Comparison of ENCODE assay signal across 8 mouse cellular contexts in genomic region chr17:42875571-42876000, GRCm38 (mm10). TPM values are rescaled to one million over a fixed set of nuclear protein-coding genes. Genes with fewer than 3 reads are reported as not detected.
DNase-seq lines count a peak whose midpoint lies in the region; ATAC-seq and TF ChIP-seq lines count a peak whose summit lies in the region.

No protein-coding gene starts in this region.

- 0% methylated on average over 17 of the region's 17 CpGs for WGBS in intestine, postnatal 0 days
- under 1% methylated on average over 17 of the region's 17 CpGs for WGBS in liver, embryonic 12.5 days (ENCODE audit: insufficient replicate concordance)
- WGBS in neural tube, embryonic 11.5 days: 0% methylated on average over 17 of the region's 17 CpGs

- peaks cover 3% of the 10 kb centered on the region; the same call in 1 of the 2 replicates for H3K4me1 ChIP-seq in intestine, postnatal 0 days (replicated peaks; ENCODE audit: control insufficient read depth, insufficient read depth, low read length)
- peaks cover 42% of the 10 kb centered on the region for H3K4me1 ChIP-seq in liver, embryonic 12.5 days
- H3K4me1 ChIP-seq in neural tube, embryonic 11.5 days (ENCODE audit: control insufficient read depth, insufficient read depth, low read length): peaks cover 4% of the 10 kb centered on the region; the same call in 1 of the 2 replicates

- peak; percentile 61 for TF ChIP-seq CTCF in intestine, postnatal 0 days (IDR thresholded peaks at IDR 0.05; ENCODE audit: low read depth)

- peak overlapping the region; percentile 85 for H3K4me2 ChIP-seq in intestine, postnatal 0 days (replicated peaks; ENCODE audit: low read depth)
- H3K4me2 ChIP-seq in liver, embryonic 12.5 days: peak overlapping the region; percentile 95
- peak overlapping the region; percentile 77 for H3K4me2 ChIP-seq in neural tube, embryonic 11.5 days (ENCODE audit: low read depth)

- peak overlapping the region; percentile 75 for H3K4me3 ChIP-seq in intestine, postnatal 0 days (ENCODE audit: low read depth, low read length)
- peak overlapping the region; percentile 92 for H3K4me3 ChIP-seq in liver, embryonic 12.5 days
- peak overlapping the region; percentile 80 for H3K4me3 ChIP-seq in neural tube, embryonic 11.5 days (ENCODE audit: low read depth, low read length)

- H3K27me3 ChIP-seq in intestine, postnatal 0 days (replicated peaks; ENCODE audit: control insufficient read depth, insufficient read depth, low read length): no peaks in the 10 kb centered on the region
- H3K27me3 ChIP-seq in liver, embryonic 12.5 days (replicated peaks): no peaks in the 10 kb centered on the region
- H3K27me3 ChIP-seq in neural tube, embryonic 11.5 days (ENCODE audit: control insufficient read depth, insufficient read depth, low read length): no peaks in the 10 kb centered on the region

- peak; percentile 46 for ATAC-seq in intestine, postnatal 0 days
- ATAC-seq in liver, embryonic 12.5 days: no peak
- no peak; the same call in 1 of the 2 replicates for ATAC-seq in neural tube, embryonic 11.5 days (ENCODE audit: insufficient read depth, low FRiP score, low TSS enrichment)

- peak; percentile 40 to 42 for DNase-seq in lung, adult 18-20 months
- DNase-seq in lung, postnatal 25 days (ENCODE audit: low spot score): no peak
- DNase-seq in embryo, embryonic 11 days: peak; percentile 72
- peak; percentile 41 to 73 for DNase-seq in heart, adult 18-20 months
- DNase-seq in neural tube, embryonic 11.5 days (ENCODE audit: low spot score): peak; percentile 61
- peak; percentile 53 for DNase-seq in thymus, postnatal 14 days

- H3K9me3 ChIP-seq in intestine, postnatal 0 days (ENCODE audit: control insufficient read depth): no peaks in the 10 kb centered on the region
- no peaks in the 10 kb centered on the region for H3K9me3 ChIP-seq in liver, embryonic 12.5 days (replicated peaks)
- no peaks in the 10 kb centered on the region for H3K9me3 ChIP-seq in neural tube, embryonic 11.5 days (ENCODE audit: control insufficient read depth, low read length)

- H3K9ac ChIP-seq in intestine, postnatal 0 days (ENCODE audit: low read depth, low read length): peak overlapping the region; percentile 92
- H3K9ac ChIP-seq in liver, embryonic 12.5 days: peak overlapping the region; percentile 95
- H3K9ac ChIP-seq in neural tube, embryonic 11.5 days (ENCODE audit: low read length): peak overlapping the region; percentile 92

- peak overlapping the region; percentile 98 for H3K27ac ChIP-seq in intestine, postnatal 0 days (ENCODE audit: low read depth, low read length)
- peak overlapping the region; percentile 93 for H3K27ac ChIP-seq in liver, embryonic 12.5 days
- no peak overlapping the region; the same call in 1 of the 2 replicates for H3K27ac ChIP-seq in neural tube, embryonic 11.5 days (ENCODE audit: low read depth, low read length)

- H3K36me3 ChIP-seq in intestine, postnatal 0 days (ENCODE audit: control insufficient read depth, insufficient read depth): no peaks in the 10 kb centered on the region
- no peaks in the 10 kb centered on the region for H3K36me3 ChIP-seq in liver, embryonic 12.5 days
- no peaks in the 10 kb centered on the region for H3K36me3 ChIP-seq in neural tube, embryonic 11.5 days (ENCODE audit: control insufficient read depth, insufficient read depth, low read length)

RNA-seq across cellular contexts. Expression of gene Cd2ap, which starts 0.9 kb away (rescaled TPM):
- total RNA-seq in heart, adult 18-20 months (2021): 10 to 100 TPM; 16.3 to 20.1 TPM
- polyA plus RNA-seq in intestine, postnatal 0 days (2015; fragmentation: Nextera tagmentation; extraction: Ambion mirVana): 37.4 and 42.6 TPM in 2 replicates
- polyA plus RNA-seq in liver, embryonic 12.5 days (2016; fragmentation: Nextera tagmentation; extraction: Ambion mirVana): 17.3 and 17.9 TPM in 2 replicates
- polyA plus RNA-seq in neural tube, embryonic 11.5 days (2014; fragmentation: Nextera tagmentation; extraction: Ambion mirVana): 12.7 and 13.0 TPM in 2 replicates
